Mouse (Mus musculus) limb, embryonic 13.5 days (tissue): ENCODE measurements at regions not wholly inside any gene's neighbourhood (a gene's known extent, or its start where the extent isn't known, plus 50 kb on each side); places are given as distances from the start of the nearest gene placed in this dataset.

ENCODE experiments used
- ATAC-seq: fragments of 200-750 bp; cut with Nextera tagmentation; 2 replicates; pipeline ENCODE4 v1.8.0; 2017; ENCODE audit warnings: low read depth, moderate number of reproducible peaks, moderate TSS enrichment; ENCODE audit not compliant: low FRiP score
- H3K27ac ChIP-seq: fragments of 300-500 bp; sonication (generic); 2 replicates; pipeline ENCODE4 v1.5.1; 2015; ENCODE audit warnings: inconsistent platforms, mild to moderate bottlenecking, moderate library complexity
- H3K27me3 ChIP-seq: fragments of 300-500 bp; sonication (generic); 2 replicates; pipeline ENCODE4 v1.6.1; 2015; ENCODE audit warnings: mild to moderate bottlenecking, inconsistent platforms
- H3K36me3 ChIP-seq: fragments of 300-500 bp; sonication (generic); 2 replicates; pipeline ENCODE4 v1.6.1; 2015; ENCODE audit warnings: inconsistent platforms, mild to moderate bottlenecking, moderate library complexity
- H3K4me1 ChIP-seq: fragments of 300-500 bp; sonication (generic); 2 replicates; pipeline ENCODE4 v1.6.1; 2015; ENCODE audit warnings: inconsistent platforms
- H3K4me2 ChIP-seq: fragments of 300-500 bp; sonication (generic); replicated peaks from 2 replicates; pipeline ENCODE4 v1.6.1; 2015; ENCODE audit warnings: inconsistent platforms, mild to moderate bottlenecking, moderate library complexity
- H3K4me3 ChIP-seq: fragments of 300-500 bp; sonication (generic); 2 replicates; pipeline ENCODE4 v1.5.1; 2015; ENCODE audit warnings: moderate library complexity, mild to moderate bottlenecking, inconsistent platforms
- H3K9ac ChIP-seq: fragments of 300-500 bp; sonication (generic); 2 replicates; pipeline ENCODE4 v1.6.1; 2015; ENCODE audit warnings: mild to moderate bottlenecking, inconsistent platforms
- H3K9me3 ChIP-seq: fragments of 300-500 bp; sonication (generic); 2 replicates; pipeline ENCODE4 v1.6.1; 2016; ENCODE audit warnings: inconsistent platforms
- WGBS: fragments of 180-500 bp; shearing (Covaris S2); methylation state at CpG from one replicate; pipeline ENCODE4 v1.1.7; 2015; 5-methylcytosine and 5-hydroxymethylcytosine counted together

DNA sequence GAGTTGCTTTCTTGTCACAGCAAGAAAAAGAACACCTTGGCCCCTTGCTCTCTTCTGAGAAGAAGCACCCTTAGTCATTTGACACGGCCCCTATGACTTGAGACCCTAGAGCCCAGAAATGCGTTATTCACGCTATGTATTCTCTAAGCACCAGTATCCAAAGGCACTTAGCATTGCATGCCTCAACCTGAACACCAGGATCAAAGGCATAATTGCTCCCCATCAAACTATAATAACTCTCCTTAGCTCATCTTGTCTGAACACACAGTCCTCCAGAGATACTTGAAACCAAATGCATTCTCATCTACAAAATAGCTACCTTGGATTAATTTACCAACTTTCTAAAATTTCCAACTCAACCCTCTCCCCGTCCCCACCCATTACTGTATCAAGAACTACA is 437.5 kb downstream of the Ate1 start:
- no peak overlapping the region for H3K9ac ChIP-seq
- no peaks in the 10 kb centered on the region for H3K27me3 ChIP-seq
- H3K27ac ChIP-seq: no peak overlapping the region
- H3K4me2 ChIP-seq: no peak overlapping the region
- no peak overlapping the region for H3K4me3 ChIP-seq
- WGBS: 75% methylated on average over 4 of the region's 4 CpGs
- H3K4me1 ChIP-seq: no peaks in the 10 kb centered on the region
- no peaks in the 10 kb centered on the region for H3K9me3 ChIP-seq
- no peak for ATAC-seq
- no peaks in the 10 kb centered on the region for H3K36me3 ChIP-seq

DNA sequence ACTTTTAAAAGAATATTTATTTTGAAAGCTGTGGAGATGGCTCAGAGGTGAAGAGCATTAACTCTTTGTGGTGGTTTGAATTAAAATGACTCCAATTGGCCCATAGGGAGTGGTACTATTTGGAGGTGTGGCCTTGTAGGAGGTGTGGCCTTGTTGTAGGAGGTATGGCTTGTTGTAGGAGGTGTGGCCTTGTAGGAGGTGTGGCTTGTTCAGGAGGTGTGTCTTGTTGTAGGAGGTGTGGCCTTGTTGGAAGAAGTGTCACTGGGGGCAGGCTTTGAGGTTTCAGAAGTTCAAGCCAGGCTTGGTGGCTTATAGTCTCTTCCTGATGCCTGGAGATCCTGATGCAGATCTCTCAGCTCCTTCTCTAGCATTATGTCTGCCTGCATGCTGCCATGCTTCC is 434.5 kb downstream of the Ate1 start:
- H3K9ac ChIP-seq: no peak overlapping the region
- no peaks in the 10 kb centered on the region for H3K27me3 ChIP-seq
- no peak overlapping the region for H3K4me2 ChIP-seq
- H3K27ac ChIP-seq: no peak overlapping the region
- no peaks in the 10 kb centered on the region for H3K36me3 ChIP-seq
- no peak for ATAC-seq
- no peak overlapping the region for H3K4me3 ChIP-seq
- H3K9me3 ChIP-seq: no peaks in the 10 kb centered on the region
- H3K4me1 ChIP-seq: no peaks in the 10 kb centered on the region

DNA sequence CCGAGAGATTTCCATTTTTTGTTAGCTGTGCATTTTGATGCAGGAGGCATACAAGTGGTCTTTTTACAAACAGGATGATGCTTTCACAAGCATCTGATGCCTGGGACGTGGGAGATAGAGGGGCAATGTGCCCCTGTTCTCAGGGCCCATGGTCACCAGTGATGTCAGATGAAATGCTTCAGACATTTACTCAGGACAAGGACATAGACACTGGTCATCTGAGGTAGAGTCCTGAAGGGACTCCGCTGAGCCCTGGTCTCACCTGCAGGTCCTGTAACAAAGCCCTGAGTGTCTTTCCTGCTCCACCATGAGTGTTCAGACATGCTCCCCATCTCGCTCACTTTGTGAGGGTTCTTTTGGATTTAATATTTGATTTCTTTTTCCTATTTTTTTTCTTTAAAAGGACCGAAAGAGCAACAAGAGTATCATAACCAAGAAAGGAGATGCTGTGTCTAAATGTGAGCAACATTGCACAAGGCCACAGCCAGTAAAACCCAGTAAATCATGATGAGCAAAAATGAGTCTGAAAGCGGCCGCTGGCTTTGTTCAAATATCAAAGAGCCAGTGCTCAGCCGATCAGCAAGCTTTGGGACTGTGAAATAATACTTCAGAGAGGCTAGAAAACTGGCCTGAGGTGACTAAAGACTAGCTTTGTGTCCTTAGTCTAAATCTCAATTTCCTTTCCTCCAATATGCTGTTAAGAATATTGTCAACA is 430.1 kb downstream of the Ate1 start:
- Histone ChIP-seq H3K9ac (no peak overlapping the region), H3K4me2 (no peak overlapping the region), H3K4me3 (no peak overlapping the region), H3K27ac (no peak overlapping the region), H3K4me1 (no peaks in the 10 kb centered on the region; the same call in 1 of the 2 replicates), H3K36me3 (no peaks in the 10 kb centered on the region), H3K27me3 (no peaks in the 10 kb centered on the region), H3K9me3 (peaks cover 5% of the 10 kb centered on the region; the same call in 1 of the 2 replicates)
- 84% methylated on average over 8 of the region's 8 CpGs for WGBS
- no peak for ATAC-seq

DNA sequence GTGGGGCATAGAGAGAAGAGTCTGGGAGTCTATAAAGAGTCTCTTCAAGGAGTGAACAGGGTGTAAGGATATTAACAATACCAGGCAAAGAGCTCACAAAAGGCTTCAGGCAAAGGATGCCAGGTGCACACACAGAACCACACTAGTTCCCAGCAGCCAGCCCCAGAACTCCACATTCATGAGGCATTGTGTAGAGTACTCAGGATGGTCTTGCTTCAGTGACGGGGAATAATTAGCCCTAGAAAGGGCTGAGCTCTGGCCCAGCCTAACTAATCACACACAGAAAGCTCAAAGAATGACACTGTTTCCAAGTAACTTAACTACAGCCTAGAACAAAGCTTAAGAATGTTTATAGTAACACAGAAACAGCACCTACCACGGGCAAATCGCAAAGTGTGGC is 428.2 kb downstream of the Ate1 start:
- Histone ChIP-seq H3K4me2 (no peak overlapping the region), H3K4me3 (no peak overlapping the region), H3K27ac (no peak overlapping the region), H3K4me1 (no peaks in the 10 kb centered on the region; the same call in 1 of the 2 replicates), H3K9me3 (peaks cover 5% of the 10 kb centered on the region; the same call in 1 of the 2 replicates), H3K27me3 (no peaks in the 10 kb centered on the region), H3K9ac (no peak overlapping the region), H3K36me3 (no peaks in the 10 kb centered on the region)
- ATAC-seq: no peak
- 62% methylated on average over 3 of the region's 3 CpGs for WGBS

DNA sequence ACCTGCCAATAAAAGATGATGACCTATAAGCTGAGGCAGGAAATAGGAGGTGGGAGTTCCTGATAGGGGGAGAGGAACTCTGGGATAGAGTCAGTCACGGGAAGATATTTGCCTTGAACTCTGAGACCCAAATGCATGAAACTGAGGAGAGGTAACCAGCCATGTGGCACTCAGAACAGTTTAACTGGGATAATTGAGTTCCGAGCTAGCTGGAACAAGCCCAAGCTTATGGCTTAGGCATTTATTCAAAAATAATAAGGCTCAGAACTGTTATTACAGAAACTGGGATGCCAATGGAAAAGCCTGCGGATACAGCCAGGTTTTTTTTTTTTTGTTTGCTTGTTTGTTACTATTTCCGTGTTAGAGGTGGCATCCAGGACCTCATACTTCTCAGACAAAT is 425.0 kb downstream of the Ate1 start:
- Histone ChIP-seq H3K36me3 (no peaks in the 10 kb centered on the region), H3K27me3 (no peaks in the 10 kb centered on the region), H3K27ac (no peak overlapping the region), H3K9me3 (peaks cover 5% of the 10 kb centered on the region; the same call in 1 of the 2 replicates), H3K9ac (no peak overlapping the region), H3K4me3 (no peak overlapping the region), H3K4me2 (no peak overlapping the region), H3K4me1 (no peaks in the 10 kb centered on the region; the same call in 1 of the 2 replicates)
- WGBS: 66% methylated on average over 4 of the region's 4 CpGs
- ATAC-seq: no peak

DNA sequence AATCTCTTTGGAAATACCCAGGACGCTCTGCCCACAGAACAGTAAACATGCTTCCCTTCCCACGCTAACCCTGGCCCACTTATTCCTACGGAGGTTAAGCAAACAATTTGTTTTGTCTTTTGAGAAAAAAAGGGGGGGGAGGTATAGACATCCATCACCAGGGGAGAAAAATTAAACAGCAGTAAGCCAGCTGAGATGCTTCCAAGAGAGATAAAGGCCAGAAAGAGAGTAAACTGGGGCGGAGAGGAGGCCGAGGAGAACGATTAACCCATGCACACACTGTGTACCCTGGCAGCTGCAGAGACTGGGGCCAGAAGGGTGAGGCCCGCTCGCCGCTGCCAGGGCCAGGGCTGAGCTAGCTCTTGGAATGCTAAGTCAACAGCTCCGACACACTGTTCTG is 421.6 kb downstream of the Ate1 start:
- no peak overlapping the region for H3K4me2 ChIP-seq
- H3K36me3 ChIP-seq: no peaks in the 10 kb centered on the region
- H3K9me3 ChIP-seq: no peaks in the 10 kb centered on the region
- ATAC-seq: no peak
- no peaks in the 10 kb centered on the region for H3K27me3 ChIP-seq
- no peaks in the 10 kb centered on the region; the same call in 1 of the 2 replicates for H3K4me1 ChIP-seq
- H3K4me3 ChIP-seq: no peak overlapping the region
- WGBS: 90% methylated on average over 10 of the region's 10 CpGs
- no peak overlapping the region for H3K9ac ChIP-seq
- no peak overlapping the region for H3K27ac ChIP-seq

DNA sequence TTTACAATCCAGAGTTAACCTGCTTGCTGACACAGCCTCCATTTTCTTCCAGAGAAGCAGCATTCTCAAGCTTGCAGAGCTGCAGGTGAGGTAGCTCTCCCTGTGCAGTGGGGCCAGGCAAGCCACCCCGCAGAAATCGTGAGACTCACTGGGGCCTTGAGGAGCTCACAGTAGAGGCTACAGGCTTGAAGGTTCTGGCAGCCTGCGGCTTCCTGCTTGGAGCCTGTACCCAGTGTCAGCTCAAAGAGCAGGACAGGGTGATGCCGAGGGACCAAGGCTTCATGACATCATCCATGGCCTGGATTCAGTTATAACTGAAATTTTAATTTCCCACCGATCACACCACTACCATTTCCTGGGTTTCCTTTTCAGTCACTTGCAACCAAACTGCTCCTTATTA is 417.5 kb downstream of the Ate1 start:
- ATAC-seq: no peak
- 77% methylated on average over 5 of the region's 5 CpGs for WGBS
- Histone ChIP-seq H3K9me3 (no peaks in the 10 kb centered on the region), H3K36me3 (no peaks in the 10 kb centered on the region), H3K27me3 (no peaks in the 10 kb centered on the region), H3K27ac (no peak overlapping the region), H3K9ac (no peak overlapping the region), H3K4me3 (no peak overlapping the region), H3K4me1 (peaks cover 14% of the 10 kb centered on the region), H3K4me2 (no peak overlapping the region)

DNA sequence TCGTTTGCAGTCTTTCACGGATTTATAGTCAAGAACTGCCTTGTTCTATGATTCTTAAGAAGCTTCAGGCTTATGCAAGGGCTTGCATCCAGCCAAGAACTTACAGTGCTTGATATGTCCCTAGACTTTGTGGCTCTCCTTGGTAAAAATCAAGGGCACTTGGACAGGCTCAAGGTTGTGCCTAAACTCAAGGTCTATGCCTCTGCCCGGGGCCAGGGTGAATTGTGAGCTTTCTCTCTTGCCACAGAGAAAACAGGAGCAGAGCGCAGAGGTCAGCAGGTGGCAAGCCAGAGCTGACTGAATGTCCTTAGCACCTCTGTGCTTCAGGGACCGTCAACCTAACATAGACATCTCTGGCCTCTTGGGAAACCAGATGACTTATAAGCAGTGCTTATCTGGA is 413.2 kb downstream of the Ate1 start:
- no peak overlapping the region for H3K4me2 ChIP-seq
- H3K36me3 ChIP-seq: no peaks in the 10 kb centered on the region
- H3K9me3 ChIP-seq: no peaks in the 10 kb centered on the region
- WGBS: 54% methylated on average over 5 of the region's 5 CpGs
- peaks cover 14% of the 10 kb centered on the region for H3K4me1 ChIP-seq
- no peak for ATAC-seq
- no peaks in the 10 kb centered on the region for H3K27me3 ChIP-seq
- no peak overlapping the region for H3K27ac ChIP-seq
- no peak overlapping the region for H3K4me3 ChIP-seq
- H3K9ac ChIP-seq: no peak overlapping the region

DNA sequence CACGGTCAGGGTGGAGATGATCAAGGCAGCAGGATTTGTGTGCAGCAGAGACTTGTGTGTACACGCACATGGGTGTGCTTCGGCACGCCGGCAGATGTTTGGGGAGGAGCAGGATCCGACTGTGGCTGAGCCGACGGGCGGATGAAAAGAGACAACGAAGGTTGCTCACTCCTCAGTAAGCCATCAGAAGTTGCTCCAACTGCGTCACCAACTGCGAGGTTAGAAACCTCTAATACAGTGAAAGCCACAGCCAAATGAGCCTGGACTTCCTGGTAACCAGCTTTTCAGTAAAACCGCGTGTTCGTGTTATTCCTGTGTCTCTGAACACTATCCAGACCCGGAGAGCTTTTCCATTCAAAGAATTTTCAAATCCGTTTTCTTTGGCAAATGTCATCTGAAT is 411.8 kb downstream of the Ate1 start:
- 82% methylated on average over 17 of the region's 17 CpGs for WGBS
- H3K27ac ChIP-seq: no peak overlapping the region
- H3K27me3 ChIP-seq: no peaks in the 10 kb centered on the region
- H3K36me3 ChIP-seq: no peaks in the 10 kb centered on the region
- H3K4me3 ChIP-seq: no peak overlapping the region
- no peak overlapping the region for H3K9ac ChIP-seq
- no peak for ATAC-seq
- H3K4me1 ChIP-seq: peaks cover 14% of the 10 kb centered on the region
- H3K9me3 ChIP-seq: no peaks in the 10 kb centered on the region
- no peak overlapping the region for H3K4me2 ChIP-seq
